Mouse (Mus musculus): ENCODE data around the gene Rab42. TPM values are rescaled to one million over a fixed set of nuclear protein-coding genes. Genes with fewer than 3 reads are reported as not detected.

The Rab42 gene
- polyA plus RNA-seq, 1 experiment from 2014 or later, result 1.8 TPM

DNA sequence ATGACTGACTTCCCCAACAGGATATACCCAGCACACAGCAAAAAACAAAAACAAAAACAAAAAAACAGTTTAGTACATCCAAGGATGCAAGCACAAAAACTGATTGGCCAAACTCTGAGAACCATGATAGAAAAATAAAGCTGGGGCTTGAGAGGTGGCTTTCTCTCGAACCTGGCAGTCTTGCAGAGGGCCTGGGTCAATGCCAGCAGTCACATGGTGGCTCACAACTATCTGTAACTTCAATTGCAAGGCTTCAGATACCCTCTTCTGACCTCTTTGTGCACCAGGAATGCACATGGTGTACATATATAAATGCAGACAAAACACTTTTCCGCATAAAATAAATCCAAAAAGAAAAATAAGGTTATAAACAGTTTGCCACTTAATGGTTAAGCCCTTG lies 30.0 kb downstream of the Rab42 start:
- no peak for ATAC-seq (ENCODE audit: low read depth)
- Histone ChIP-seq H3K4me3 (ENCODE audit: low read depth, low read length) (peak overlapping the region; percentile 58), H3K27ac (replicated peaks; ENCODE audit: low read depth, low read length) (no peak overlapping the region), H3K4me2 (ENCODE audit: low read depth, low read length) (peak overlapping the region; percentile 84), H3K27me3 (replicated peaks; ENCODE audit: control insufficient read depth, insufficient read depth, low read length) (no peaks in the 10 kb centered on the region), H3K36me3 (ENCODE audit: control insufficient read depth, insufficient read depth, low read length) (no peaks in the 10 kb centered on the region), H3K9ac (ENCODE audit: low read depth, low read length) (peak overlapping the region; percentile 78; the same call in 1 of the 2 replicates), H3K9me3 (ENCODE audit: control insufficient read depth, low read length) (no peaks in the 10 kb centered on the region), H3K4me1 (ENCODE audit: control insufficient read depth, insufficient read depth, low read length) (peaks cover 5% of the 10 kb centered on the region)
- WGBS, result 68% methylated on average over 2 of the region's 2 CpGs
- no peak for DNase-seq (ENCODE audit: low spot score)

DNA sequence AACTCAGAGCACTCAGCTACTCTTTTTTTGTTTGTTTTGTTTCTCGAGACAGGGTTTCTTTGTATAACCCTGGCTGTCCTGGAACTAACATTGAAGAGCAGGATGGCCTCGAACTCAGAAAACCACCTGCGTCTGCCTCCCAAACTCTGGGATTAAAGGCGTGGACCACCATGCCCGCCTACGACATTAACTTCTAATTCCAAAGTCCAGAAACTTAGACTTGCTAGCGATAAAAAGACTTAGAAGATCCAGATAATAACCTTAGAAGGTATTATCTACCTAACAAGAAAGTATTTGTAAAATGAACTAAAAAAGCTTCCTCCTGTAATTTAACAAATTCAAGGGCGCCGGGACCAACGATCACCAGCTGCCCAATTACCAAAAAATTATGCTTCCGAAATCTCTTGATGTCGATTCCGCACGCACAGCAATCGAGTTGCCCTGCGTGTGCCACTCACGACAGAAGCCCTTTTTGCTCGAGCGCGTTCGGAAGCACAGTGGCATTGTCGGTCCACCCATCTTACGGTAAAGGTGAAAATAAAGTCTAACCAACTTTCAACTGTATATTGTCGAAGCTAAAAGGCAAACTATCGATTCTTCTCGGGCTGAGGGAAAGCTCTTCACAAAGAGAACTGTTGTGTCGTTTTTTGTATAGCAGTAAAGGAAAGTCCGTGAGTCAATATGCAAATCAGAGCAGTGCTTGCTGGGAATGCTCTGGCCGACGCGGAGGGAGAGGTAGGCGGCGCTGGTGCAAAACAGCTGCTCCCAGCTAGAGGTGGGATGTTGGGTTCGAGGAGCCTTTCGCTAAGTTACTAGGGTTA lies 33.2 kb downstream of the Rab42 start:
- ATAC-seq (ENCODE audit: low read depth) (peak; percentile 75), DNase-seq (ENCODE audit: low spot score) (peak; percentile 98)
- H3K36me3 ChIP-seq (ENCODE audit: control insufficient read depth, insufficient read depth, low read length), result no peaks in the 10 kb centered on the region
- H3K4me2 ChIP-seq (ENCODE audit: low read depth, low read length), result peak overlapping the region; percentile 58
- WGBS, result under 1% methylated on average over 35 of the region's 35 CpGs
- H3K9me3 ChIP-seq (ENCODE audit: control insufficient read depth, low read length), result no peaks in the 10 kb centered on the region
- peak overlapping the region; percentile 64 for H3K9ac ChIP-seq (ENCODE audit: low read depth, low read length)
- peak overlapping the region; percentile 31 for H3K4me3 ChIP-seq (ENCODE audit: low read depth, low read length)
- H3K4me1 ChIP-seq (ENCODE audit: control insufficient read depth, insufficient read depth, low read length), result peaks cover 5% of the 10 kb centered on the region
- H3K27ac ChIP-seq (replicated peaks; ENCODE audit: low read depth, low read length), result peak overlapping the region; percentile 96
- no peaks in the 10 kb centered on the region for H3K27me3 ChIP-seq (replicated peaks; ENCODE audit: control insufficient read depth, insufficient read depth, low read length)

DNA sequence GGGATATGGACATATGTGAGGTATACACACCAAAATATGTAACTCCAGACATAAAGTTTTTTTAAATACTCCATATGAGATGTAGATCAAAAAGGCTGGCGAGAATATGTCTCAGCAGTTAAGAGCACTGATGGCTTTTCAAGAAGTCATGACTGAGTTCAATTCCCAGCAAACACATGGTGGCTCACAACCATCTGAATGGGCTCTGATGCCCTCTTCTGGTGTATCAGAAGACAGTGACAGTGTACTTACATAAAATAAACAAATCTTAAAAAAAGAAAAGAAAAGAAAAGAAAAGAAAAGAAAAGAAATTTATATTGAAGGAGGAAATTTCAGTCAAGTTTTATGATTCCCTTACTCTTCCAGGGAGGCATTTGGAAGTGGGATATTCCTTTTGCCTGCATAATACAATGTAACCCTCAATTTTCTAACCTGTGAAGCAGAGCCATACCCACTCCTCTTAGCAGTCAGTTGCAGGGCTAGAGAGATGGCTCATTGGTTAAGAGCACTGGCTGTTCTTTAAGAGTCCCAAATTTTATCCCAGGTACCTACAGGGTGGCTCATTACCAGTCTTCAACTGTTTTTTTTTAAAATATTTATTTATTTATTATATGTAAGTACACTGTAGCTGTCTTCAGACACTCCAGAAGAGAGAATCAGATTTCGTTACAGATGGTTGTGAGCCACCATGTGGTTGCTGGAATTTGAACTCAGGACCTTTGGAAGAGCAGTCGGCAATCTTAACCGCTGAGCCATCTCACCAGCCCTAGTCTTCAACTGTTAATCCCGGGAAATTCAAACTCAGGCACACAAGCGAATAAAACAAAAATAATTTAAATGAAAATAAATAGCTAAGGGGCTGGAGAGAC lies 34.1 kb downstream of the Rab42 start:
- Histone ChIP-seq H3K4me3 (ENCODE audit: low read depth, low read length) (no peak overlapping the region), H3K9ac (ENCODE audit: low read depth, low read length) (no peak overlapping the region), H3K4me1 (ENCODE audit: control insufficient read depth, insufficient read depth, low read length) (peaks cover 5% of the 10 kb centered on the region), H3K27me3 (replicated peaks; ENCODE audit: control insufficient read depth, insufficient read depth, low read length) (no peaks in the 10 kb centered on the region), H3K9me3 (ENCODE audit: control insufficient read depth, low read length) (no peaks in the 10 kb centered on the region), H3K27ac (replicated peaks; ENCODE audit: low read depth, low read length) (peak overlapping the region; percentile 96; the same call in 1 of the 2 replicates), H3K36me3 (ENCODE audit: control insufficient read depth, insufficient read depth, low read length) (no peaks in the 10 kb centered on the region), H3K4me2 (ENCODE audit: low read depth, low read length) (0 out of 2 replicates have a peak overlapping the region, but pooled peaks have one; percentile 17)
- 11% methylated on average over 6 of the region's 6 CpGs for WGBS
- DNase-seq (ENCODE audit: low spot score) (no peak), ATAC-seq (ENCODE audit: low read depth) (no peak; the same call in 1 of the 2 replicates)

DNA sequence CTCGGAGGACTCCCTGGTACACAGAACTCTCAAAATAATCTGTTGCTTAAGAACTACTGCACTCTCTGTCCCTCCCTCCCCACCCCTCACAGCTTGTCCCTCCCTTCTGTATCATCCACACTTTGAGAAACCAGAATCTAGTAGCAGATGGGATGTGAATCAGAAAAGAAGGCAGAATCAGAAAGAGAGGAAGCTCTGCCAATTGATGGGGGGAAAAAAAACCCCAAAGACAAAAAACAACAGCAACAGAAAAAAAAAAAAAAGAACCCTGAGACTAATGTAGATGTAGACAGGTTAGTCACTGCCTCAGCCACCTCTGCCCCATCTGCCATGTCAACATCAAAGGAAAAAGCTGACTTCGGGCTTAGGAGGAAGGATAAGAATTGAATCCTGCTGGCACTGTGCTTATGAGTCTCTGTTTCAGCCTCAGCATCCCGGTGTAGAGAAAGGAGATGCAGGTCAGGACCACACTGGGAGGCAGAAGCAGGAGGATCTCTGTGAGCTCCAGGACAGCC lies 36.3 kb downstream of the Rab42 start:
- no peaks in the 10 kb centered on the region for H3K36me3 ChIP-seq (ENCODE audit: control insufficient read depth, insufficient read depth, low read length)
- no peak for ATAC-seq (ENCODE audit: low read depth)
- no peak overlapping the region for H3K27ac ChIP-seq (replicated peaks; ENCODE audit: low read depth, low read length)
- no peak overlapping the region for H3K4me3 ChIP-seq (ENCODE audit: low read depth, low read length)
- 76% methylated on average over 3 of the region's 3 CpGs for WGBS
- H3K4me2 ChIP-seq (ENCODE audit: low read depth, low read length), result no peak overlapping the region
- H3K9ac ChIP-seq (ENCODE audit: low read depth, low read length), result no peak overlapping the region
- H3K9me3 ChIP-seq (ENCODE audit: control insufficient read depth, low read length), result no peaks in the 10 kb centered on the region
- no peaks in the 10 kb centered on the region for H3K4me1 ChIP-seq (ENCODE audit: control insufficient read depth, insufficient read depth, low read length)
- no peaks in the 10 kb centered on the region for H3K27me3 ChIP-seq (replicated peaks; ENCODE audit: control insufficient read depth, insufficient read depth, low read length)
- no peak for DNase-seq (ENCODE audit: low spot score)

DNA sequence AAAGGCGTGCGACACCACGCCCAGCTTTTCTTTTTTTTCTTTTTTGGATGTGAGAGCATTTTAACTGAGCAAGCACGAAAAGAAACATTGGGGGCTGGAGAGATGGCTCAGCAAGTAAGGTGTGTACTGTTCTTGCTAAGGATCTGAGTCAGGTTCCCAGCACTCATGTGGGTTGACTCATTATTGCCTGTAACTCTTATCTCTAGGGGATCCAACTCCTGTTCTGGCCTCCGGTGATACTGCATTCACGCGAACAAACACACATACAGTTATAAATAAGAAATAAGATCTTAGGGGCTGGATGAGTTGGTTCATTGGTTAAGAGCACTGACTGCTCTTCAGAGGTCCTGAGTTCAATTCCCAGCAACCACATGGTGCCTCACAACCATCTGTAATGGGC lies 39.9 kb downstream of the Rab42 start:
- WGBS, result 95% methylated on average over 7 of the region's 7 CpGs
- no peaks in the 10 kb centered on the region for H3K36me3 ChIP-seq (ENCODE audit: control insufficient read depth, insufficient read depth, low read length)
- no peaks in the 10 kb centered on the region for H3K27me3 ChIP-seq (replicated peaks; ENCODE audit: control insufficient read depth, insufficient read depth, low read length)
- H3K4me1 ChIP-seq (ENCODE audit: control insufficient read depth, insufficient read depth, low read length), result peaks cover 10% of the 10 kb centered on the region
- no peak overlapping the region for H3K27ac ChIP-seq (replicated peaks; ENCODE audit: low read depth, low read length)
- H3K4me2 ChIP-seq (ENCODE audit: low read depth, low read length), result no peak overlapping the region
- H3K4me3 ChIP-seq (ENCODE audit: low read depth, low read length), result no peak overlapping the region
- no peak overlapping the region for H3K9ac ChIP-seq (ENCODE audit: low read depth, low read length)
- H3K9me3 ChIP-seq (ENCODE audit: control insufficient read depth, low read length), result no peaks in the 10 kb centered on the region
- DNase-seq (ENCODE audit: low spot score) (no peak), ATAC-seq (ENCODE audit: low read depth) (no peak)

DNA sequence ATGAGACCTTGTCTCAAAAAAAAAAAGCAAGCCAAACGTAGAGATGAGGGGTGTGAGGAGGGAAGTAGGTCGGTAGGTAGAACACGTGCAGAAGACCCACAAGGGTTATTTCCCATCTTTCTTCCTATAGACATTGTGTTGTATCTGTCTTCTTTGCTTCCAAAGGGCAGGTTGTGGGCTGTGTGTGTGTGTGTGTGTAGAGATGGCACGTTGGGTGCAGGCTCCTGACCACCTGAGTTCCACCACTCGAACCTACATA lies 40.9 kb downstream of the Rab42 start:
- Histone ChIP-seq H3K27ac (replicated peaks; ENCODE audit: low read depth, low read length) (no peak overlapping the region), H3K4me3 (ENCODE audit: low read depth, low read length) (no peak overlapping the region), H3K4me1 (ENCODE audit: control insufficient read depth, insufficient read depth, low read length) (peaks cover 10% of the 10 kb centered on the region)

DNA sequence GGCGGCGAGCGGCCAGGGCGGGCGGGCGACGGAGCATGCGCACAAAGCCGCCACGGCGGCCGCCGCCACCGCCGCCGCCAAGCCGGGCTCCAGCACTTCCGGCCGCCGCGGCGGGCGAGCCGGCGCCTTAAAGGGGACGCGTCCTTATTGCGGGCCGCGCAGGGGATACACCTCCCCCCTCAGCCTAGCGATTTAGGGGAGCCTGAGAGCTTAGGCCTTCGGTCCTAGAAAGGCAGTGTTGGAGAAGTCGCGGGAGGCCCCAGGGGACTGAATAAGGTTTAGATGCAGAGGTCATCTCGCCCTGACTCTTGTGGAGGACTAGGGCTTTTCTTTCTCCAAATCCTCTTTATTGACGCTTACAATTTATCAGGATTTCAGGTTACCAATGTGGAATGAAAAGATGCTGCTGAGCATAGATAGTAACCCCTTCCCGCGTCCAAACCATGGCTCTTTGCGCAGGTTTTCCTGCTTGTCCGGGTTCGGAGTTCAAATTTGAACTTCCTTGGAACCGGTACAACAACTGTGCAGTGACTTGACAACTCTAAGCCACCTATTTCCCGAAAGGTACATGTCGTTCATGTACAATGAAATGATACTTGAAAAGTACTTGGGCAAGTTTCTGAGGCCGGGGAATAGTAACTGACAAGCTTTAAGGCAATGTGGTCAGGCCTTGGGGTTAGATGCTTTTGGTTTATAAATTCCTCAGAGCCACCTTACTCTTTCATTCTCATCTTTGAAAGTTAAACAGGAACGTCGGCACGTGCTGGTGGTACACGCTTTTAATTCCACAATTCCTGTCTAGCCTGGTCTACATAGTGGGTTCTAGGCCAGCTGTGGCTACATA lies 41.4 kb downstream of the Rab42 start, which contains the start of gene Gmeb1:
Gene Gmeb1, minus strand, starts transcription at position 89 of the 844 bp plus-strand sequence.
- peaks cover 10% of the 10 kb centered on the region for H3K4me1 ChIP-seq (ENCODE audit: control insufficient read depth, insufficient read depth, low read length)
- no peaks in the 10 kb centered on the region for H3K9me3 ChIP-seq (ENCODE audit: control insufficient read depth, low read length)
- peak within 1 kb of the TSS; percentile 96 for H3K27ac ChIP-seq (replicated peaks; ENCODE audit: low read depth, low read length)
- peak within 1 kb of the TSS; percentile 76 for H3K4me2 ChIP-seq (ENCODE audit: low read depth, low read length)
- DNase-seq (ENCODE audit: low spot score) (peak; percentile 90), ATAC-seq (ENCODE audit: low read depth) (peak; percentile 92)
- peak within 1 kb of the TSS; percentile 98 for H3K9ac ChIP-seq (ENCODE audit: low read depth, low read length)
- no peaks in the 10 kb centered on the region for H3K27me3 ChIP-seq (replicated peaks; ENCODE audit: control insufficient read depth, insufficient read depth, low read length)
- H3K36me3 ChIP-seq (ENCODE audit: control insufficient read depth, insufficient read depth, low read length), result no peaks in the 10 kb centered on the region
- H3K4me3 ChIP-seq (ENCODE audit: low read depth, low read length), result peak within 1 kb of the TSS; percentile 75
- WGBS, result 21% methylated on average over 25 of the region's 49 CpGs

More for the DNA sequence above, 40.9 kb downstream of the Rab42 start:
- WGBS, result 68% methylated on average over 5 of the region's 5 CpGs
- Histone ChIP-seq H3K9ac (ENCODE audit: low read depth, low read length) (peak overlapping the region; percentile 98; the same call in 1 of the 2 replicates), H3K9me3 (ENCODE audit: control insufficient read depth, low read length) (no peaks in the 10 kb centered on the region), H3K36me3 (ENCODE audit: control insufficient read depth, insufficient read depth, low read length) (no peaks in the 10 kb centered on the region), H3K4me2 (ENCODE audit: low read depth, low read length) (peak overlapping the region; percentile 76; the same call in 1 of the 2 replicates), H3K27me3 (replicated peaks; ENCODE audit: control insufficient read depth, insufficient read depth, low read length) (no peaks in the 10 kb centered on the region)
- DNase-seq (ENCODE audit: low spot score) (no peak), ATAC-seq (ENCODE audit: low read depth) (no peak)
